Mouse (Mus musculus) R1 (cell line): Measurements from ENCODE around the gene Tectb.
A peak's percentile ranks its signal among the peaks of the same experiment; 100 is the strongest.

Experiments used
- DNase-seq: peaks from one replicate; pipeline ENCODE4 v3.0.0-alpha.2; 2018; ENCODE audit warnings: low read depth, low spot score

Gene Tectb

DNA sequence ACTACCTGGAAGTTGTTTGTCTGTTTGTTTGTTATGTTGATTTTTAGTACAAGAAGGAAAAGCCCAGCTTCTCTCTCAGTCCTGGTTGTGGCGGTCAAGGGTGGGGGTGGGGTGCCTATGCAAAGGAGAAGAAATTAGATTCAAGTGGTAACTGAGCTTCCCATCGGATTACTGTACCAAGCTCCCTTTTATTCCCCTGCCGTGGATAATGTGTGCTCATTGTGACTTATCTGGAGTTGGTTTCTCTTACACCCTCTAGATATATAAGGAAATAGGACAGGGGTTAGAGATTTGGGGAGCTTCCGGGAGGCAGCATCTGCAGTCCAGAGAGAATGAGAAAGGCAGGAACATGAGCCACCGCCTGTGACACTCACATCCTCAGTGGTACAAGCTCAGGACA is at the start of gene Tectb:
Tectb (plus strand) TSS at position 301 of the 400 bp plus-strand sequence.
- DNase-seq = no peak

DNA sequence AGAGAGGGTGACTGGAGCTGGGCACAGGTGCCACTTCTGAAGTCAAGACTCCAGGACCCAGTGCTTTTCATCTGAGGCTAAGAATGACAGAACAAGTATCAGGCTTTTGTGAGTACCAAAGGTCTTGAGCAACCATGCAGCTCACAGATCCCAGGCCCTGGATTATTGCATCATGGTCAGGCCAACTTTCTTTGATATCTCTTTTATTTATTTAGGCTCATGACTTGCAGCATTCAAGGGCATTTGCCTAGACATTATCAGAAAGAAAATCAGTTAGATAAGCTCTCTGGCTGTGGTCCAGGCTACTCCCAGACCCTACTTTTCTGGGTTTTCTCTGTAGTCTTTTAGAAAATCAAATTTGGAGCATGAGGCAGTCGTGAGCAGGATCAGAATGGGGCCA is 48.8 kb upstream of the Tectb start:
- no peak for DNase-seq

DNA sequence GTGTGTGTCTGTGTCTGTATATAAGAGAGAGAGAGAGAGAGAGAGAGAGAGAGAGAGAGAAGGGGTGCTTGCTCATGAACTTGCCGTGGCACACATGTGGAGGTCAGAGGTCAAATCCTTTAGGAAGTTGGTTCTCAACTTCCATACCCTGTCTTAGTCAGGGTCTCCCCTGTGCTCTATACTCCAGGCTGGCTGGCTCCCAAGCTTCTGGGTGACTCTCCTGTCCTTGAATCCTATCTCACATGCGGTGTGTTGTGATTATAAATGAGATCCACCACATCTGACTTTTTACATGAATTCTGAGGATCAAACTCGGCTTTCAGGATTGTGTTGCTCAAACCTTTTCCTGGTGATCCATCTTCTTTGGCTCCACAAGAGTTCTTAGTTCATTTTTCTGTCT is 48.1 kb upstream of the Tectb start:
- no peak for DNase-seq

DNA sequence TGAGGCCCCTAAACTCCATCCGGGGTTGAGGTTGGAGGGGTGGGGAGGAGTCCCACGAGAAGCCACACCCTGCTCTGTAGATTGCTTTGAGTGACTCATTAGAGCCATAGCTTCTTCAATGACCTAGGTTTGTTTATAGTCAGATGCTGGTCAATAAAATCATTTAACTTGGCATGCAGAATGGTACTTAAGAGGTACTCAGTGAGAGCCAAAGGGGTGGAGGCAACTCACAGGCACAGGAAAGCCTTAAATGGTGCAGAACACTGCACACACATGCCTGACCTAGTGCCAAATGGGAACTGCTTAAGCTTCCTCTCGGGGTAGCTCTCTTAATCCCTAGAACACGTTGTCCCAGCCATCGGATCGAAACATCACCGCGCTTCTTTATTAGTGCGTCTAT is 46.0 kb upstream of the Tectb start:
- no peak for DNase-seq

DNA sequence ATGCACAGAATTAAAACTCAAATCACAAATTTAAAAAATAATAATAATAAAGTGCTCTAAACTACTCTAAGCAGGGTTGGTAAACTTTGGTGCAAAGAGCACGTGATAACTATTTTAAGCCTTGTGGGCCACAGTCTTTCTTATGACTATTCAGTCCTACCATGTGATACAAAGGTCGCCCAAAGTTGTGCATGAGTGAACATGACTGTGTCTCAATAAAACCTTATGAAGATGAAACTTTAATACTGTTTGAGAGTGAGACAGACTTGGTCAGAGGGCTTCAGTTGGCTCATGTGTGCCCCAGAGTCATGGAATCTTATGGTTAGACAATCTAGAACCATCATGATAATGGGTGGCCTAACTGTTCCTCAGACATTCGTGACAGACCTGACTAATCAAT is 44.6 kb upstream of the Tectb start:
- no peak for DNase-seq

DNA sequence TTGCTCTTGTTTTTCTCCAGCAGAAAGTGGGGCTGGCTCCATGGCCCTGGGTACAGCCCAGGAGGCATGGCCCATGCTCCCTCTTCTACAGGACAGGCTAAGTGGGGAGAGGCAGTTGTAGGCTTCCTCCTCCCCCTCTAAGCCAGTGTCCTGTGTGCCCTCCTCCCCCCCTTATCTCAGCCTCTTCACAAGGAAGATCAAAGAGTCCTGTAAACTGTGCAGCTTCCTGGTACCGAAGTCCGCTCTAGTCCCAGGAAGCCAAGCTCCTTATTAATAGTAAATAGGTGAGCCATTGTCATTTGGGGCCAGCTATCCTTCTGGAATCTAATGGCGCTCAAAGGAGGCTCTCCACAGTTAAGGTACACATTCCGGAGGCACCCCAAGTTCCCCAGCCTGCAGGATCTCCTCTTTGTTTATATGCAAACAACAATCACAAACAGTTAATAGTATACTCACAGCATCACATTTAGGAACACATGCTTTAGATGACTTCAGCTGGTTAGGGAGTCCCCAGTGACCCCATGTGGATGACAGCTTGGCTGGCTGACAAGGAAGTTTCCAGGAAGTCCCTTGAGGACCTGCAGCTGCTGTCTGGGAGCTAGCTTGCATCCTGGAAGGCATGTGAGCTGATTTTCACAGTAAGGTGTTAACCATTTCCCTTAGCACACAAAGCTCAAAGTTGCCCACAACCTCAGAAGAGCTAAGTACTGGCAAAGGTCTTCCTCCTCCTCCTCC is 43.7 kb upstream of the Tectb start:
- no peak for DNase-seq

DNA sequence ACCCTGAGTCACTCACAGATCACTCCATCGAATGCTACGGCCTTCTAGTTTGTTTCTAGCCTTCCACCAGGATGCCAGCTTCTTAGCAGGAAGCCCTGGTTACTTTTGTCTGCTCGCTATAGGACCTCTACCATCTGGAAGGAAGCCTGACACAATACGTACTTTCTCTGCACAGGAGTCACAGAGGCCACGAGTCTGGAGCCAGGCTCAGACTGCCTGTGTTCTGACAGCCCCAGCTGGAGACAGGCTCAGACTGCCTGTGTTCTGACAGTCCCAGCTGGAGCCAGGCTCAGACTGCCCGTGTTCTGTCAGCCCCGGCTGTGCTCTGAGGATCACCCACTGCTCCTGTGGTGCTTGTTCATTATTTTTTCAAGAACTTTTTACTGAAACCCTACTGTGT is 42.6 kb upstream of the Tectb start:
- no peak for DNase-seq

DNA sequence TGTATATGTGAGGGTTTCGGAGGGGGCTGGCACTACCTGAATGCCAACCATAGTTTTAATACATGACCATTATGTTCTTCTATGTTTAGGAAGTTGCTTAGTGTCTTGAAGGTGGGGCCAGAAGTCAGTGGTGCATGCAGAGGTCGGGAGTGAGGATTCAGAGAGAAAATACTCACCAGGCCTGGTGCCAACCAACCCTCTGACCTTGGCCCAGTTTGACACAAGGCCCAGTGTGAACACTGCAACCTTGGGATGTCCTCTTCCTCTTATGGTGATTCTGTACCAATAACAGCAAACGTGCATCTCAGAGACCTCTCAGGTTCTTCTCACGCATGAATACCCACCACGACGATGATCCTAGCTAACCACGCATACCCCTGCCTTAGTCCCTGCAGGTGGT is 42.0 kb upstream of the Tectb start:
- DNase-seq = no peak

DNA sequence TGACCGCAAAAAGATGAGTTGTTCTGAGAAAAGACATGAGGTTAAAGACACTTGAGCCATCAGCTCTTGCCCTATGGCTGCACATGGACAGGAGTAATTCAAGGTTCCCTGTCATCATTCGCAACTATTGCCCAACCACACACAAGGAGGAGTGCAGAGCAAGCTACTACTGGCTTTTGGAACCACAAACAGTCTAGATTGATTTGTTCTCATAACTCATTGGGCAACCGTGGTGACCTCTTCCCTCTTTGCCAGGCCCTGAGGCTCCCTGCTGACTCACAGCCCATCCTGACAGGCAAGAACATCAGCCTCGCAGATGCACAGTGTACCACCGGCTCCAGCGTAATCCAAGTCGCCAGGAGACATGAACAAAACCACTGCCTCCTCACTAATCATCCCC is 41.2 kb upstream of the Tectb start:
- DNase-seq = no peak

DNA sequence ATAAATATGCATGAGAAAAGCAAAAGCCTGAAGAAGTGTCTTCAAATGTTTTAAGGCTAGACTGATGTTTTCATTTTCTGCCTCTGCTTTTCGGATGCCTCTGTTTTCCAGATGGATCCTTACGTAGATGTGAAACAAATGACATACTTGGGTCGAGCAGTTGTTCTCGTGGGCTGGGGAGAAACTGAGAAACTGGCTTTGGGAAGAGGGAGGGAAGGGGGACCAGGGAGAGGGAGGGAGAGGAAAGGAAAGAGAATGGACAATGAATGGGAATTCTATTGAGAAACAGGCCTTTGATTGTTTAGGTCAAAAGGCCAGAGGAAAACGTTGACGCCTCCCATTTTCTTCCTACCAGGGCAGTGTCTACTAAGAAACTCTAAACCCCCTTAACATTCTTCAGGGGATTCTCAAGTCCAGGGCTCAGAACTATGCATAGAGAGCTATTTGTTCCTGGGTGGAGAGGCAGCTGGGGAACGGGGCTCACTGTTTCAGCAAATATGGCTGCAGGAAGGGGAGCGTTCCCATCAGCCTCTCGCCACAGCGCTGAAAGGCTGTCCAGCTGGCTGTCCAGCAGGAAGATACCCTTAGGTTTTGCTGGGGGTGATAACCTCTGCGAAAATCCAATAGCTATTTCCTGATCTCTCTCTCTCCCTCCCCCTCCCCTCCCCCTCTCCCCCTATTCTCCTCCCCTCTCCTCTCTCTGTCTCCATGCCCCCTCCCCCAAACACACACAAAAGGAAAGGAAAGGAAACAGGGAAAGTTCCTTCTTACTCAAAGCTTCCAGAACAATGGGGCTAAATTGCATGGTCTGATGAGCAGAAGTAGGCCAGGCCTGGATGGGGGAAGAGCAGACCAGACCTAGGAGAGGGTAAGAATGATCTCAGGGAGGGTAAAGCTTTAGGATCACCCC is 36.9 kb upstream of the Tectb start:
- peak; percentile 93 for DNase-seq

DNA sequence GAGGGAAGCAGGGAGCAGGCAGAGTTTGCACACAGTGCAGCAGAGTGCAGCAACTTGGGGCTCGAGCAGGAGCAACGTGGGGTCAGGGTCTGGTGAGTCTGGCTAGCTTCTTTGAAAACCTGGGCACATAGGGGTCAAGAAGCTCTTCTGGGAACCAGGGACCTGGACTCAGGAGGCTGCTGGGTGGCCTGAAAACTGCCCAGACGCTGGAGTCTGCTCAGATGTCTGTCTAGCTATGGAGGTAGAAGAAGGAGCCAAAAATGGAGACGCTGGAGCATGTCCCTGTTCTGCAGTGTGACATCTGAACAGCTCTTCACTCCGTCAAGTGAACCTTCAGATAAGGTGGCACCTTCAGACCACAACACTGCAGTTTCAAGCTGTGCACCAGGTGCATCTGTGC is 35.8 kb upstream of the Tectb start:
- DNase-seq = no peak

DNA sequence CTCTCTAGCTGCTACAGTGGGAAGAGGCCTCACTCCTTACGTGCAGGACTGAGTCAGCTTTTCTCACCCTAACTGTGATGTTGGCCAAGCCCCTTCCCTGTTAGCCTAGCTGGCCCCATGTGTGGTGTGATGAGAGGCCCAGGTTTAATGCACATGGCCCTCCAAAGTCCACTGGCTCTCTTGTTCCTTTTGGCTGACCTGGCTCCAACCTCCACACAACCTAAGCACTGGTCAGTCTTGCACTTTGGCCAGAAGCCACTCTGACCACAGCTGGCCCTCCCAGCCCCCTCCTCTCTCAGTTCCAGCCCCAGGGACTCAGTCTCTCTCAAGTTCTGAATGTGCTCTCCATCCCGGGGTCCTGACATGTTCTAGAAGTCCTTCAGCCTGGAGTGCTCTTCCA is 35.4 kb upstream of the Tectb start:
- no peak for DNase-seq

DNA sequence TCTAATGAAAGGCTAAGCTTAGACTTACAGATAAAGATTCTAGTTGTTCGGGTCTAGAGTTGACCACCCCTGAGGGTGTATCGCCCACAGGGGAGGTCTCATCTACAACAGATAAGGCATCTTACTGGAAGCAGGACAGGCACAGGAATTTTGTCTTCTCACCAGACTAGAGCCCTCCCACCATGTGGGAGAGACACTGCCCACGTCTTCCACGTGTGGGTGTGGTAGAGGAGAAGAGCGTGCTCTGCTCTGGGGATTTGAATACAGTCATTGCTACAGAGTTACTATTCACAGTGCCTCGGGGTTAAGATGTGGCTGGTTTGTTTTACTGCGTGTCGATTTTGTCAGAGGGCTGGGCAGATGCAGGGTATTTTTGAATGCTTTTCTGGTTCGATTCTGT is 33.0 kb upstream of the Tectb start:
- DNase-seq = no peak

DNA sequence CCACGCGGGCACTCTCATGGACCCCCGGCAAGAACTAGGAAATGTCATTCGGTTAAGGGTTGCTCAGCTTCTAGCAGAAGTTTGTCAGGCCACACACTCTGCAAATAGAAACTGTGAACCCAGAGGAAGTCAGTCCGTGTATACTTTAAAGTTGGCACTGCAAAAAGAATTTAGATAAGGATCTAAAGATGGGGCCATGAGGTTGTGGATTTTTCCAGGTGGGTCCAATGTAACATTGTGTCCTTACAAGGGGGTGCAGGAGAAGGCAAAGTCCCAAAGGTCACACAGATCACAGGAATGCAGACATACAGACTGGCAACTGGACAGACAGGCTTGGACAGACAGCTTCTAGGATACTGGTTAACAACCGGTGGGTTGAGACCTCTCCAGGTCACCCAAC is 32.4 kb upstream of the Tectb start:
- no peak for DNase-seq

DNA sequence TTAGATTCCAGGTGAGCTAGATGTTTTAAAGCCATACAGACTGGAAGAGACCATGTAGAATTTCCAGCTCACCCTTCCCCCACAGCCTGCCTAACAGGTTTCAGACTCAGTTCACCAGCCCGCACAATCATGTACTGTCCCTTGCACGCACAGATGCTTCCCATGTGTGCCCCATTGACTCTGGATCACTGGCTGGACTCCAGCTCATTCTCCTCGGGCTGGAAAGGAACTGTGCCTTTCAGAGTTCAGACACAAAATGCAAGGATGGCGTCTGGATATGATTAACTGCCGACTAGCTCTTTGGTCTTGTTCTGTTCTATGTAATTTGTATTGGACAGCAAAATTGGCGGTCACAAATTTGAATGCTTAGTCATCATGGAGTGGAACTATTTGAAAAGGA is 30.9 kb upstream of the Tectb start:
- DNase-seq = no peak

DNA sequence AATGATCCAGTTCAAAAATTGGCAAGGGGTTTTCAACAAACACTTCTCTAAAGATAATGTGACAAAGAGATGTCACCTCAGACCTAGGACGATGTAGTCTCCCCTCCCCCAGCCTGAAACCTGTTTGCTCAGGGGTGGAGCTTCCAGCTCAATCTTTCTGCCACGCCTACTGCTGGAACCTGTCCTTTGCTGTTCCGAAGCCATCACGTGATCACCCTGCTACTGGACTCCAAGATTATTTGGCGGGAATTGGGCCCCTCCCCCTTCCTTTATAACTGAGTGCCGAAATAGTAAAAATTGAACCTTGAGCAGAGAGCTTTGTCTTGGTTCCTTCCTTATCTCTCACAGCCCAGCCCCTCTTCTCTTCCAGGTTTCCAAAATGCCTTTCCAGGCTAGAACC is 28.3 kb upstream of the Tectb start:
- peak; percentile 35 for DNase-seq

DNA sequence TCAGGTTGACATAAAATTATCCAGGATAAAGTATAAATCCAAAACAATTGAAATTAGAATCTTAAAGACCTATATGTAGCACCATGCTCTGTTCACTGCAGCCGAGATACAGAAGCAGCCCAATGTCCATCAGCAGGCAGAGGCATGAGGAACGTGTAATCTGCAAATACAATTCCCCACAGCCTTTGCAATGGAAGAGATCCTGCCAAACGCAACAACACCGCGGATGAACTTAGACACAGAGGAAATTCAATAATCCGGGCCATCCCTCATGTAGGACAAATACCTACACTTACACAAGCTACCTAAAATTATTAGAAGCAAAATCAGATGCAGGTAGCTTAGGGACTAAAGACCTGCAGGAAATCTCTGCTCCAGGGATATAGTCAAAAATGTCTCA is 27.6 kb upstream of the Tectb start:
- no peak for DNase-seq

DNA sequence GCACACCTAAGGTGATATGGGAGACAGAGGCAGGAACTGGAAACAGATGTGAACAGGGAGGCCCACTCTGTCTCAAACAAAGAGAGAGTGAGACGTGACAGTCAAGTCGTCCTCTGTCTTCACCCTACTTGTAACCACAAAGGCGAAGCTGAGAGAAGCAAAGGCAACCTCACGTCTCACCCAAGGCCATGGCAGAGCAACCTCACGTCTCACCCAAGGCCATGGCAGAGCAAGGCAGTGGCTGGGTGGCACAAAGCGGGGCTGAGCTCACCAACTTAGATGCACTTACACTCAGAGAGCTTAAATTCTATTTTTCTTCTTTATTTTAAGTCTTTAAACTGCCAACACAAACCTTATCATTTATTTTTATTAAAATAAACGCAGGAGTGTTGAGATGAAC is 23.5 kb upstream of the Tectb start:
- DNase-seq = no peak

DNA sequence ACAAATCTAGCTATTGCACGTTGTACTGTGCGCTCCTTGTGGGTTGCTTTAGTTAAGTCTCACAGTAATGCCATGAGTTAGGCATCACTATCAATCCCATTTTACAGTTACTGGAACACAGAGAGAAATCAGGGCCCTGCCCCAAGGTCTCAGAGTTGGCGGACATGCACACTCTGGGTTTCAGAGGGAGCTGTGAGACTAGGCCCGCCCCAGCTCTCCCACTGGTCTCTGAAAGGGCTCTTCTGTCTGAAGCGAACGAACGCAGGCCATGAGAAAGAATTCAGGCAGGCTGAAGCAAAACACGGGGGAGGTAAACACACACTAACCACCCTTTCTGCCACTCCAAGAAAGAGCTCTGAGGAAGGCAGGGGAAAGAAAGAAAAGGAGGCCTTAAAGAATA is 21.9 kb upstream of the Tectb start:
- DNase-seq = no peak

DNA sequence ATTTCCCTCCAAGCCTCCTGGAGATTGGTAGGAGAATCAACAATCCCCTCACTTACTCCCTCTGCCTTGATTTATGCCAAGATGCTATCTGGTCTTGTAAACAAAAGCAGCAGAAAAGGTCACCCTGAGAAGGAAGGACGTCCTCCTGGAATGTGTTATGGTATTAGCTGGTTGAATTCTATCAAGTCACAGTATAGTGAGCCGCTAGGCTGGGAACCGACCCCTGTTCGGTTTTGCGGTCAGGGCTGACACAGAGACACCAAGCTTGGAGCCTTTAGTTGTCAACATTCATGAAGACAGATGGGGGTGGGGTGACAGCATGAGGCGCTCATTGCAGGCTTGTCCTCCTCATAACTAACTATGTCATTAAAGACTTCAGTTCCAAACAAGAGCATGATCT is 20.7 kb upstream of the Tectb start:
- no peak for DNase-seq

DNA sequence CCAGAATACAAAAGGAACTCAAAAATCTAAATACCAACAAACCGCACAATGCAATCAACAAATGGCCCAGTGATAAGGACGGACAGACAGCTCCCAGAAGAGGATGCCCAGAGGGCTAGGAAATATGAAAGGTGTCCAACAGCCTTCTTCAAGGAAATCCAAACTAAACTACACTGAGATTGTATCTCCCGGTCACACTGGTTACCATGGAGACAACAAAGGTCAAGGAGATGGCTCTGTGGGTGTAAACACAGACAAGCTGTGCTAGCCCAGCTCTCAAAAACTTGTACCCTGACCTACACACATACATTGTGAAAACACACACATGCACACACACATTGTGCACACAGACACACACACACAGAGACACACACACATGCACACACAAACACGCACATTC is 18.3 kb upstream of the Tectb start:
- peak; percentile 45 for DNase-seq

DNA sequence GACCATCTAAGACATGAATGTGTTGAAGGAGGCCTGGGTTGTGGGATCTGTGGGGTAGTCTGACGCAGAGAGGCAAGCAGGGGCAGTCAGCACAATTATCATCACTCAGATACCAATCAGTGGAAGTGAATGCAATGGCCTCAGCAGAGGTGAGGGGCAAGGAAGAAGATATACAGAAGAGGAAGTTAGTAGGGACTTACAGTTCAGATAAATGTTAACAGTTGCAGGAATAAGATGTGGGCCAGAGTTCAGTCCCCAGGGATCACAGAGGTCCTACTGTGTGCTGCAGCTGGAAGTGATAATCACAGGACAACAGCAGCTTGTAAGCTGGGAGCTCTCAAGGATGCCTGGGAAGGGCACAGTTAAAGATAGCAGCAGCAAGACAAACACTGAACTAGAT is 16.4 kb upstream of the Tectb start:
- no peak for DNase-seq

DNA sequence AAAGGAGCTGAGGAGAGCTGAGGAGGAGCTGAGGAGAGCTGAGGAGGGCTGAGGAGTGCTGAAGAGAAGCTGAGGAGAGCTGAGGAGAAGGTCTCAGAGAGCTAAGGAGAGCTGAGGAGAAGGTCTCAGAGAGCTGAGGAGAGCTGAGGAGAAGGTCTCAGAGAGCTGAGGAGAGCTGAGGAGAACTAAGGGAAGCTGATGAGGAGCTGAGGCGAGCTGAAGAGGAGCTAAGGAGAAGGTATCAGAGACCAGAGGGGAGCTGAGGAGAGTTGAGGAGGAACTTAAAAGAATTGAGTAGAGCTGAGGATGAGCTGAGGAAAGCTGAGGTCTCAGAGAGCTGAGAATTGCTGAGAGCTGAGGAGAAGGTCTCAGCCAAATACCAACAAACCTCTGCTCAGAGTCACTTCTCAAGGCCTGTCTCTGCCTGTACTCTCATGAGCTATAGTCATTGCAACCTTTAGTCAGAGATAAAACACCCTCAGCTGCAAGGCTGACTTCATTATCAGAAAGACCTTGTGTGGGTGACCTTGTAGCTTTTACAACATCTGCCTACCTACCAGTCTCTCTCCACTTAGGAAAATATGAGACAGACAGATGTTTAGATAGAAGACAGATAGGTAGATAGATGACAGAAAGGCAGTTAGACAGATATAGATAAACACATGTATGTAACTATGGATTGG is 15.2 kb upstream of the Tectb start:
- DNase-seq = no peak
